Comparison of ENCODE assay signal across 30 mouse cellular contexts in genomic region chr4:34566226-34566625, GRCm38 (mm10). TPM values are rescaled to one million over a fixed set of nuclear protein-coding genes. Genes with fewer than 3 reads are reported as not detected.
DNase-seq lines count a peak whose midpoint lies in the region; ATAC-seq and TF ChIP-seq lines count a peak whose summit lies in the region.
"Had no signal": no experiment of that assay in that cellular context is flagged by ENCODE, and none has a peak within 500 bp of the region (broad histone marks: within the 10 kb centered on the region; RNA-seq: fewer than 3 reads in every experiment).

No protein-coding gene starts in this region.

- H3K36me3 ChIP-seq in kidney, adult 2 months (ENCODE audit: control insufficient read depth, insufficient read depth, low read length), result peaks cover 17% of the 10 kb centered on the region
- H3K36me3 ChIP-seq in MEL (ENCODE audit: control insufficient read depth in 1 of 2, insufficient read depth in 2 of 2, low read length in 2 of 2), result peaks cover 27 to 49% of the 10 kb centered on the region in 2 experiments

- H3K27me3 ChIP-seq in kidney, adult 2 months (replicated peaks; ENCODE audit: control insufficient read depth, insufficient read depth, low read length), result no peaks in the 10 kb centered on the region
- H3K27me3 ChIP-seq in MEL (ENCODE audit: control insufficient read depth in 1 of 2, insufficient read depth in 2 of 2, low read length in 2 of 2), result no peaks in the 10 kb centered on the region
- H3K27me3 ChIP-seq: embryonic facial prominence, embryonic 13.5 days; forebrain, embryonic 13.5 days; hindbrain, embryonic 13.5 days; Patski had no signal

- H3K27ac ChIP-seq in kidney, adult 2 months (ENCODE audit: insufficient read depth, low read depth, low read length), result peak overlapping the region; percentile 86
- H3K27ac ChIP-seq in MEL (ENCODE audit: control insufficient read depth, low read depth, low read length), result no peak overlapping the region
- H3K27ac ChIP-seq: embryonic facial prominence, embryonic 10.5 days; embryonic facial prominence, embryonic 13.5 days; forebrain, embryonic 13.5 days; hindbrain, embryonic 10.5 days; hindbrain, embryonic 13.5 days had no signal

- ATAC-seq in frontal cortex, adult (ENCODE audit: low TSS enrichment), result no peak
- no peak for ATAC-seq in activated CD4-positive, CD25-positive, alpha-beta regulatory T cell, adult 4 months
- ATAC-seq: forebrain, embryonic 13.5 days; forebrain, embryonic 16.5 days; hindbrain, embryonic 16.5 days; inflammation-experienced regulatory T-cells, adult 6 months; intestine, embryonic 16.5 days; Patski had no signal

- H3K79me2 ChIP-seq in MEL (ENCODE audit: control insufficient read depth, insufficient read depth, low read length, poor library complexity), result peaks cover 5% of the 10 kb centered on the region; the same call in 1 of the 2 replicates

- H3K4me1 ChIP-seq in kidney, adult 2 months (ENCODE audit: control insufficient read depth, insufficient read depth, low read length), result peaks cover 3% of the 10 kb centered on the region; the same call in 1 of the 2 replicates
- H3K4me1 ChIP-seq in MEL (ENCODE audit: control insufficient read depth in 1 of 2, insufficient read depth in 2 of 2, low read length in 2 of 2), result no peaks in the 10 kb centered on the region; a peak in 1 of 4 replicates
- H3K4me1 ChIP-seq: embryonic facial prominence, embryonic 10.5 days; embryonic facial prominence, embryonic 13.5 days; hindbrain, embryonic 10.5 days; hindbrain, embryonic 13.5 days had no signal

- no peak overlapping the region for H3K9ac ChIP-seq in MEL (ENCODE audit: control insufficient read depth, low read depth, low read length, poor library complexity, severe bottlenecking)
- H3K9ac ChIP-seq: embryonic facial prominence, embryonic 13.5 days; forebrain, embryonic 13.5 days; hindbrain, embryonic 13.5 days had no signal

- DNase-seq in kidney, adult 2 months, result peak; percentile 50
- DNase-seq in kidney, postnatal 4 days, result no peak
- DNase-seq in 416B (ENCODE audit: low read depth) (peak; percentile 34), MEL (ENCODE audit: low read depth, low spot score) (no peak)
- DNase-seq in CD4-positive, CD25-positive, alpha-beta regulatory T cell, adult 2 months (ENCODE audit: low read depth, low spot score), result peak; percentile 25
- DNase-seq in right cerebral cortex, postnatal 14 days, result no peak
- DNase-seq: adrenal gland, adult 2 months; adrenal gland, postnatal 14 days; cerebellum, adult 11-12 months; cerebellum, adult 8-10 months; cerebellum, postnatal 10 days; cerebellum, postnatal 36 days; embryo, embryonic 11 days; gastrocnemius, postnatal 10 days; gastrocnemius, postnatal 36 days; heart, postnatal 10 days; heart, postnatal 36 days had no signal

- TF ChIP-seq EP300 in MEL (IDR thresholded peaks at IDR 0.05; ENCODE audit: low read depth in 1 of 2, low read length in 2 of 2), result no peak

- no peak for TF ChIP-seq POLR2A in kidney, adult 2 months (IDR thresholded peaks at IDR 0.05; ENCODE audit: low read depth, low read length)
- TF ChIP-seq POLR2A in MEL (IDR thresholded peaks at IDR 0.05; ENCODE audit: control insufficient read depth in 1 of 2, insufficient read depth in 1 of 2, low read depth in 1 of 2, low read length in 2 of 2, poor library complexity in 1 of 2), result no peak

- H3K4me3 ChIP-seq in kidney, adult 2 months (ENCODE audit: insufficient read depth, low read depth, low read length), result no peak overlapping the region
- H3K4me3 ChIP-seq in MEL (ENCODE audit: control insufficient read depth in 1 of 2, insufficient read depth in 1 of 2, low read depth in 2 of 2, low read length in 2 of 2), result no peak overlapping the region
- H3K4me3 ChIP-seq: embryonic facial prominence, embryonic 10.5 days; embryonic facial prominence, embryonic 13.5 days; erythroblast, embryonic 14.5 days; forebrain, embryonic 13.5 days; hindbrain, embryonic 10.5 days; hindbrain, embryonic 13.5 days had no signal

- no peak for TF ChIP-seq CTCF in kidney, adult 2 months (conservative IDR thresholded peaks at IDR 0.05; ENCODE audit: insufficient read depth, insufficient read length, low read depth, low read length)
- no peak for TF ChIP-seq CTCF in MEL (IDR thresholded peaks at IDR 0.05 in 2 of 3, conservative IDR thresholded peaks at IDR 0.05 in 1 of 3; ENCODE audit: control insufficient read depth in 1 of 3, insufficient read depth in 1 of 3, low read depth in 2 of 3, low read length in 3 of 3, poor library complexity in 1 of 3, severe bottlenecking in 1 of 3)

- no peaks in the 10 kb centered on the region for H3K9me3 ChIP-seq in MEL (replicated peaks; ENCODE audit: insufficient read depth, low read length)
- H3K9me3 ChIP-seq: embryonic facial prominence, embryonic 10.5 days; embryonic facial prominence, embryonic 13.5 days; forebrain, embryonic 13.5 days; hindbrain, embryonic 10.5 days; hindbrain, embryonic 13.5 days had no signal

- WGBS in kidney, adult 2 months, result 59% methylated on average over 6 of the region's 6 CpGs

- TF ChIP-seq RAD21 in MEL (IDR thresholded peaks at IDR 0.05; ENCODE audit: low read depth, low read length), result no peak

TF ChIP-seq in MEL, 35 proteins besides CTCF, POLR2A, EP300 and RAD21:
- peak; percentile 52; the same call in 1 of the 2 replicates for TF ChIP-seq ZMIZ1 (IDR thresholded peaks at IDR 0.05; ENCODE audit: low read depth, low read length)
- no peak for TF ChIP-seq ZNF384 (IDR thresholded peaks at IDR 0.05; ENCODE audit: low read depth, low read length)
TF ChIP-seq in MEL: peak in this region for 1.

RNA-seq across cellular contexts. Expression of gene Akirin2, which starts 15.5 kb away (rescaled TPM):
- polyA plus RNA-seq in kidney, adult 2 months (2012; rRNA removed), result 24.6 and 25.6 TPM in 2 replicates
- total RNA-seq in MEL (2012; rRNA removed), result 23.4 and 28.5 TPM in 2 replicates
- polyA plus RNA-seq in MEL (2012; ENCODE audit: insufficient read depth in 1 of 2, insufficient read length in 2 of 2, low read depth in 1 of 2, low replicate concordance in 2 of 2, missing spikeins in 1 of 2), result 10 to 100 TPM in 1 of 2 experiments, not detected in 1; 45.8 TPM
- polyA plus RNA-seq in activated CD4-positive, CD25-positive, alpha-beta regulatory T cell, adult 4 months (2017; shearing (Covaris generic)), result 10 to 100 TPM in 1 of 2 experiments, 1 to 10 TPM in 1; 8.5 to 10.4 TPM

RNA-seq across cellular contexts. Expression of gene Orc3, which starts 48.5 kb away (rescaled TPM):
- polyA plus RNA-seq in kidney, adult 2 months (2012; rRNA removed), result 16.6 and 18.7 TPM in 2 replicates
- total RNA-seq in MEL (2012; rRNA removed), result 48.0 and 54.5 TPM in 2 replicates
- polyA plus RNA-seq in MEL (2012; ENCODE audit: insufficient read depth in 1 of 2, insufficient read length in 2 of 2, low read depth in 1 of 2, low replicate concordance in 2 of 2, missing spikeins in 1 of 2), result 10 to 100 TPM in 1 of 2 experiments, not detected in 1; 74.2 TPM
- polyA plus RNA-seq in activated CD4-positive, CD25-positive, alpha-beta regulatory T cell, adult 4 months (2017; shearing (Covaris generic)), result 100 to 1,000 TPM in 1 of 2 experiments, 10 to 100 TPM in 1; 95.7 to 107 TPM

RNA-seq across cellular contexts. Expression of gene Rars2, which starts 48.5 kb away (rescaled TPM):
- 17.8 and 21.2 TPM in 2 replicates for polyA plus RNA-seq in kidney, adult 2 months (2012; rRNA removed)
- 45.3 and 47.7 TPM in 2 replicates for total RNA-seq in MEL (2012; rRNA removed)
- 10 to 100 TPM in 1 of 2 experiments, not detected in 1; 60.3 TPM for polyA plus RNA-seq in MEL (2012; ENCODE audit: insufficient read depth in 1 of 2, insufficient read length in 2 of 2, low read depth in 1 of 2, low replicate concordance in 2 of 2, missing spikeins in 1 of 2)
- polyA plus RNA-seq in activated CD4-positive, CD25-positive, alpha-beta regulatory T cell, adult 4 months (2017; shearing (Covaris generic)), result 10 to 100 TPM; 41.4 to 45.1 TPM

Comparison
In these comparisons a context has a peak if more than half of its experiments do, and no peak if none do; other contexts are left out.
1. DNase-seq: peak in kidney, adult 2 months (single experiment), 416B (single experiment) and CD4-positive, CD25-positive, alpha-beta regulatory T cell, adult 2 months (single experiment); none in kidney, postnatal 4 days (0 of 2), MEL (single experiment) and right cerebral cortex, postnatal 14 days (single experiment).